Mouse (Mus musculus): Measurements from ENCODE around the gene Armh3.

DNA sequence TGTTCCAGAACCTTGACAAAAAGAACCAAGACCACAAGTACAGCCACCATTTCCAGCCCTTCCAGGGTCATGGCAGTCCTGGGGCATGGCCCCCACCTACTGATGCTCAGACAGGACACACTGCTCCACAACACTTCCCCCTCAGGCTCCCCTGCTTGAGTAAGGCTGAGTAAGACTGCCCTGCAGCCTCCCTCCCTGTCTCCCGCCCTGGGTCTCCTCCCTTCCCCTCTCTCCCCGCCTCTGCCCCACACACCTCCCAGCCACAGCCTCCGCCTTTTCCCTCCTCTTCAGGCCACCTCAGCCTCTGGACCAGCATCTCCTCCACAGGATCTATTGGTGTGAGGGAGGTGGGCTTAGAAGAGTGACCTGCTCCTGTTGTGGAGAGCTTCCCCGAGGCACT is 194.9 kb downstream of the Armh3 start:
- TF ChIP-seq POLR2A (IDR thresholded peaks at IDR 0.05; ENCODE audit: control insufficient read depth in 1 of 2, insufficient read depth in 1 of 2, low read depth in 1 of 2, low read length in 2 of 2, poor library complexity in 1 of 2) (no peak), MXI1 (IDR thresholded peaks at IDR 0.05; ENCODE audit: low read depth, low read length) (no peak), CTCF (IDR thresholded peaks at IDR 0.05 in 2 of 3, conservative IDR thresholded peaks at IDR 0.05 in 1 of 3; ENCODE audit: control insufficient read depth in 1 of 3, insufficient read depth in 1 of 3, low read depth in 2 of 3, low read length in 3 of 3, poor library complexity in 1 of 3, severe bottlenecking in 1 of 3) (no peak), E2F4 (IDR thresholded peaks at IDR 0.05; ENCODE audit: borderline replicate concordance, low read depth, low read length) (no peak), NRF1 (IDR thresholded peaks at IDR 0.05; ENCODE audit: insufficient read depth, low read depth, low read length, poor library complexity, severe bottlenecking) (no peak), EP300 (IDR thresholded peaks at IDR 0.05; ENCODE audit: low read depth in 1 of 2, low read length in 2 of 2) (no peak)

Data from MEL (cell line).